Mouse (Mus musculus): ENCODE measurements around the gene 1700016C15Rik. TPM values are rescaled to one million over a fixed set of nuclear protein-coding genes. Genes with fewer than 3 reads are reported as not detected.

1700016C15Rik gene
- polyA plus RNA-seq, 1 experiment from 2014 or later, result not detected

GRCm38 (mm10) chr1:177768931-177769330 is 39.3 kb downstream of the 1700016C15Rik start:
- no peak for ATAC-seq
- Histone ChIP-seq H3K4me2 (ENCODE audit: low read length) (no peak overlapping the region), H3K4me3 (ENCODE audit: low read length) (no peak overlapping the region), H3K9me3 (ENCODE audit: control insufficient read depth, low read length) (no peaks in the 10 kb centered on the region), H3K27ac (ENCODE audit: low read depth, low read length) (no peak overlapping the region), H3K4me1 (ENCODE audit: control insufficient read depth, insufficient read depth, low read depth, low read length) (no peaks in the 10 kb centered on the region), H3K9ac (ENCODE audit: low read depth, low read length) (no peak overlapping the region), H3K36me3 (ENCODE audit: control insufficient read depth, insufficient read depth, low read length) (peaks cover 15% of the 10 kb centered on the region), H3K27me3 (replicated peaks; ENCODE audit: control insufficient read depth, insufficient read depth, low read length) (no peaks in the 10 kb centered on the region)

GRCm38 (mm10) chr1:177777397-177777796 is 47.8 kb downstream of the 1700016C15Rik start:
- Histone ChIP-seq H3K9ac (ENCODE audit: low read depth, low read length) (no peak overlapping the region), H3K4me1 (ENCODE audit: control insufficient read depth, insufficient read depth, low read depth, low read length) (no peaks in the 10 kb centered on the region), H3K4me3 (ENCODE audit: low read length) (no peak overlapping the region), H3K4me2 (ENCODE audit: low read length) (no peak overlapping the region), H3K27ac (ENCODE audit: low read depth, low read length) (no peak overlapping the region), H3K36me3 (ENCODE audit: control insufficient read depth, insufficient read depth, low read length) (peaks cover 18% of the 10 kb centered on the region), H3K9me3 (ENCODE audit: control insufficient read depth, low read length) (no peaks in the 10 kb centered on the region), H3K27me3 (replicated peaks; ENCODE audit: control insufficient read depth, insufficient read depth, low read length) (no peaks in the 10 kb centered on the region)
- 90% methylated on average over 2 of the region's 2 CpGs for WGBS
- no peak for ATAC-seq

DNA sequence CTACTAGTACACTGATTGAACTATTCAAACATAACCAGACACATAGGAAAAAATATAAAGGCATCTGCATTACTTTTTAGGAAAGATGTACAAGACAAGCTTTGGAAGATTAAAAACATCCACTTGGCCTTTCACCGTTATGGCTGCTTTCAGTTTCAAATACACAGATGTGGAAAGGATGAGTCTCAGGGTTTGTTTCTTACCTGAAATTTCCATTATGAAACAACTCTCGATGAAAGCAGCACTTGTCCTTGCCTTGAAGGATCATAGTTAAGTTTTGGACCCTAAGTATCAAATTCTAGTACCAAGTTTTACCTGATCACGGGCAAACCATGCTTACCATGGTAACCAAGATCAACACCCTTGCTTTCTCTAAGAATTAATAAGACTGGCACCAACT is 63.2 kb downstream of the 1700016C15Rik start:
- Histone ChIP-seq H3K4me1 (ENCODE audit: control insufficient read depth, insufficient read depth, low read depth, low read length) (peaks cover 13% of the 10 kb centered on the region), H3K4me2 (ENCODE audit: low read length) (no peak overlapping the region), H3K4me3 (ENCODE audit: low read length) (no peak overlapping the region), H3K9me3 (ENCODE audit: control insufficient read depth, low read length) (no peaks in the 10 kb centered on the region; the same call in 1 of the 2 replicates), H3K27me3 (replicated peaks; ENCODE audit: control insufficient read depth, insufficient read depth, low read length) (no peaks in the 10 kb centered on the region), H3K27ac (ENCODE audit: low read depth, low read length) (no peak overlapping the region), H3K36me3 (ENCODE audit: control insufficient read depth, insufficient read depth, low read length) (no peaks in the 10 kb centered on the region), H3K9ac (ENCODE audit: low read depth, low read length) (no peak overlapping the region)
- ATAC-seq, result no peak
- WGBS, result 91% methylated on average over 3 of the region's 3 CpGs

DNA sequence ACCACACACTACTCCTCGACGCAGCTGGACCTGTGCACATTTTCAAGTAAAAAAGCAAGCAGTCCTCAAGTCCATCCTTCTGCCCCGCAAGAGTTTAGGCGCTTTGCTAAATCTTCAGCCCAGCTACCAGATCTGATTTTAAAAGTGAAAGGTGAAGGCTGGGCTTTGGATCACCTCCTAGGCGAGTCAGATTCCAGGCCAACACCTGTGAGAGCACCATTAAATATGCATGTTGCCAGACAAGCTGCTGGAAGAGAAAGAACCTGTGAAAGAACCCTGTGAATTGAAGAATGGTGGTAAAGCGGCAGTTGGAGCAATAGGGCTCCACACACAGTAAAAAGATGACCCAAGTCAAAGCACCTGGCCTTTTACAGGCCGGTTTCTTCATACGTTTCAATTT is 65.3 kb downstream of the 1700016C15Rik start:
- Histone ChIP-seq H3K4me3 (ENCODE audit: low read length) (peak overlapping the region; percentile 99), H3K9me3 (ENCODE audit: control insufficient read depth, low read length) (no peaks in the 10 kb centered on the region), H3K27me3 (replicated peaks; ENCODE audit: control insufficient read depth, insufficient read depth, low read length) (no peaks in the 10 kb centered on the region), H3K9ac (ENCODE audit: low read depth, low read length) (peak overlapping the region; percentile 46), H3K4me2 (ENCODE audit: low read length) (peak overlapping the region; percentile 70), H3K36me3 (ENCODE audit: control insufficient read depth, insufficient read depth, low read length) (no peaks in the 10 kb centered on the region), H3K27ac (ENCODE audit: low read depth, low read length) (no peak overlapping the region), H3K4me1 (ENCODE audit: control insufficient read depth, insufficient read depth, low read depth, low read length) (peaks cover 13% of the 10 kb centered on the region)
- ATAC-seq, result no peak
- 4% methylated on average over 8 of the region's 8 CpGs for WGBS

- under 1% methylated on average over 41 of the region's 41 CpGs for WGBS
- Histone ChIP-seq H3K27ac (ENCODE audit: low read depth, low read length) (peak overlapping the region; percentile 92), H3K4me3 (ENCODE audit: low read length) (peak overlapping the region; percentile 99), H3K4me2 (ENCODE audit: low read length) (peak overlapping the region; percentile 70), H3K4me1 (ENCODE audit: control insufficient read depth, insufficient read depth, low read depth, low read length) (peaks cover 13% of the 10 kb centered on the region), H3K27me3 (replicated peaks; ENCODE audit: control insufficient read depth, insufficient read depth, low read length) (no peaks in the 10 kb centered on the region), H3K36me3 (ENCODE audit: control insufficient read depth, insufficient read depth, low read length) (no peaks in the 10 kb centered on the region), H3K9ac (ENCODE audit: low read depth, low read length) (peak overlapping the region; percentile 94), H3K9me3 (ENCODE audit: control insufficient read depth, low read length) (no peaks in the 10 kb centered on the region)
- ATAC-seq, result no peak; the same call in 1 of the 2 replicates
Measured at GRCm38 (mm10) chr1:177795421-177796192, 66.0 kb downstream of the 1700016C15Rik start.

DNA sequence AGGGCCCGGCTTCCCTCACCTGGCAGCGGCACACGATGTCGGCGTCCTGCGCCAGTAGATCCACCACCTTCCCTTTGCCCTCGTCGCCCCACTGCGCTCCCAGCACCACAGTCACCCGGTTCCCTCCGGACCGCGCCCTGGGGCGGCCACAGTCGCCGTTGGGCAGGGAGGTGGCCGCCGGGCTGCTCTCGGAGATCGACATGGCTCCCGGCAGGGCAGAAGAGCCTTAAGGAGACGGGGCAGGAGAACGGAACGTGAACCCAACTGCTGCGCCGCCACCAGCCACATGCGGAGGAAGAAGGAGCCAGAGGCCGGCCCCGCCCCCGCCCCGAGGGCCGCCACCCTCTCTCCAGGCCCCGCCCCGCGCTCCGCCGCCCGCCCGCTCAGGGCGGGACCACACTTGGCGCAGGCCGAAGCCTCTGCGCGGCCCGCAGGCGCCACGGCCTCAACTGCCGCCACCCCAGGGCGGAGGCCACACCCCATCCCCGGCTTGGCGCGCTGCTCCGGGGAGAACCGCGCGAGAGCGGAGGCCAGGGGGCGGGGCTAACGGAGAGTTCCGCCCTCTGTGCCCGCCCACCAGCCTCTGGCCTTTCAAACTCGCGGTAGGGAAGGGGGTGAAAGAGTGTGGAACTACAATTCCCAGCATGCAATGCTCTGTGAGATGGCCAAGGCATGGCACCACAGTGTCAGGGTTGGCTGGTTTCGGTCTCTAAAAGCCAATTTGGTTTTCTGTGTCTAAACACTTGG is 66.8 kb downstream of the 1700016C15Rik start, which contains the start of gene Adss:
Gene Adss, minus strand, starts transcription at position 319 of the 747 bp plus-strand sequence.
- Histone ChIP-seq H3K36me3 (ENCODE audit: control insufficient read depth, insufficient read depth, low read length) (no peaks in the 10 kb centered on the region), H3K9ac (ENCODE audit: low read depth, low read length) (peak within 1 kb of the TSS; percentile 94), H3K27me3 (replicated peaks; ENCODE audit: control insufficient read depth, insufficient read depth, low read length) (no peaks in the 10 kb centered on the region), H3K4me2 (ENCODE audit: low read length) (peak within 1 kb of the TSS; percentile 70), H3K27ac (ENCODE audit: low read depth, low read length) (peak within 1 kb of the TSS; percentile 92), H3K4me1 (ENCODE audit: control insufficient read depth, insufficient read depth, low read depth, low read length) (peaks cover 13% of the 10 kb centered on the region), H3K9me3 (ENCODE audit: control insufficient read depth, low read length) (no peaks in the 10 kb centered on the region), H3K4me3 (ENCODE audit: low read length) (peak within 1 kb of the TSS; percentile 99)
- under 1% methylated on average over 55 of the region's 64 CpGs for WGBS
- peak; percentile 98 for ATAC-seq

DNA sequence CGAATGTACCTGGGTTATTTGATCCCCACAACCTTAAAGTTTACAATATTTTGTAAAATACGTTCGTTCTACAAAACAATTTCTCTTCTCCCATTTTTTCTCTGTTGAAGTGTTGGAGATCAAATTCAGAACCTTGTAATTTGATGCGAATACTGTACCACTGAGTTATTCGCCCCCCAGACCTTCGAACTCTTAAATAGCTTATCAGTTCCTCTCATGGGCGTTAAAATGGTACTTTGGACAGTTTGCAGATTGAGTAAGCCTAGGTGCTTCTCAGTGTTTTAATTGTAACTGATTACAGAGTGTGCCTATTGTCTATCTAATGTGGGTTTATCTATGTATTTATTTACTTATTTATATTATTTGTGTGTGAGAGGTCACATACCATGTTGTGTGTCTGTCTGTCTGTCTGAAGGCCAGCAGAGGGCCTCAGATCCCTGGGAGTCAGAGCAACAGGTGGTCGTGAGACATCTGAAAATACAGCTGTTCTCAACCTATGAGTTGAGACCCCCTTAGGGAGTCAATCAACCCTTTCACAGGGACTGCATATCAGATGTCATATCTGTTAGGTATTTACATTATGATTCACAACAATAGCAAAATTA is 67.6 kb downstream of the 1700016C15Rik start:
- Histone ChIP-seq H3K4me2 (ENCODE audit: low read length) (no peak overlapping the region), H3K4me3 (ENCODE audit: low read length) (no peak overlapping the region), H3K9me3 (ENCODE audit: control insufficient read depth, low read length) (no peaks in the 10 kb centered on the region), H3K27ac (ENCODE audit: low read depth, low read length) (no peak overlapping the region), H3K36me3 (ENCODE audit: control insufficient read depth, insufficient read depth, low read length) (no peaks in the 10 kb centered on the region), H3K27me3 (replicated peaks; ENCODE audit: control insufficient read depth, insufficient read depth, low read length) (no peaks in the 10 kb centered on the region), H3K4me1 (ENCODE audit: control insufficient read depth, insufficient read depth, low read depth, low read length) (peaks cover 12% of the 10 kb centered on the region), H3K9ac (ENCODE audit: low read depth, low read length) (no peak overlapping the region)
- no peak for ATAC-seq
- WGBS, result 77% methylated on average over 8 of the region's 8 CpGs

All from hindbrain, embryonic 16.5 days (tissue).